Mouse (Mus musculus): ENCODE data around the gene Ftl1. TPM values are rescaled to one million over a fixed set of nuclear protein-coding genes. Genes with fewer than 3 reads are reported as not detected.

Gene Ftl1
- total and polyA plus RNA-seq, 2 experiments from 2014 or later: 2,541 to 5,542 TPM

- no peak for TF ChIP-seq CTCF (IDR thresholded peaks at IDR 0.05; ENCODE audit: low read depth)
- no peak overlapping the region for H3K4me3 ChIP-seq (ENCODE audit: low read depth, low read length)
- H3K4me1 ChIP-seq (ENCODE audit: insufficient read depth): peaks cover 10% of the 10 kb centered on the region; the same call in 1 of the 2 replicates
- no peak overlapping the region for H3K4me2 ChIP-seq (ENCODE audit: low read depth)
- no peak for ATAC-seq
- WGBS: 89% methylated on average over 15 of the region's 15 CpGs
- peaks cover 29% of the 10 kb centered on the region for H3K36me3 ChIP-seq (ENCODE audit: insufficient read depth)
- no peaks in the 10 kb centered on the region for H3K27me3 ChIP-seq (ENCODE audit: insufficient read depth, low read length)
- no peak for DNase-seq
- no peak overlapping the region for H3K27ac ChIP-seq (ENCODE audit: low read depth, low read length)
- no peak overlapping the region for H3K9ac ChIP-seq
- H3K9me3 ChIP-seq (ENCODE audit: low read length): no peaks in the 10 kb centered on the region
Observed at GRCm38 (mm10) chr7:45454971-45455370, 4.7 kb downstream of the Ftl1 start.

GRCm38 (mm10) chr7:45451344-45451982, 8.2 kb downstream of the Ftl1 start:
- H3K9ac ChIP-seq: no peak overlapping the region
- peak; percentile 90 for ATAC-seq
- peak; percentile 81 for TF ChIP-seq CTCF (IDR thresholded peaks at IDR 0.05; ENCODE audit: low read depth)
- H3K27ac ChIP-seq (ENCODE audit: low read depth, low read length): peak overlapping the region; percentile 62
- 0 out of 2 replicates have a peak overlapping the region, but pooled peaks have one; percentile 5 for H3K4me3 ChIP-seq (ENCODE audit: low read depth, low read length)
- no peak overlapping the region for H3K4me2 ChIP-seq (ENCODE audit: low read depth)
- 53% methylated on average over 23 of the region's 23 CpGs for WGBS
- no peaks in the 10 kb centered on the region; the same call in 1 of the 2 replicates for H3K4me1 ChIP-seq (ENCODE audit: insufficient read depth)
- peaks cover 23% of the 10 kb centered on the region; the same call in 1 of the 2 replicates for H3K36me3 ChIP-seq (ENCODE audit: insufficient read depth)
- H3K27me3 ChIP-seq (ENCODE audit: insufficient read depth, low read length): no peaks in the 10 kb centered on the region
- no peaks in the 10 kb centered on the region for H3K9me3 ChIP-seq (ENCODE audit: low read length)
- peak; percentile 85 for DNase-seq

DNA sequence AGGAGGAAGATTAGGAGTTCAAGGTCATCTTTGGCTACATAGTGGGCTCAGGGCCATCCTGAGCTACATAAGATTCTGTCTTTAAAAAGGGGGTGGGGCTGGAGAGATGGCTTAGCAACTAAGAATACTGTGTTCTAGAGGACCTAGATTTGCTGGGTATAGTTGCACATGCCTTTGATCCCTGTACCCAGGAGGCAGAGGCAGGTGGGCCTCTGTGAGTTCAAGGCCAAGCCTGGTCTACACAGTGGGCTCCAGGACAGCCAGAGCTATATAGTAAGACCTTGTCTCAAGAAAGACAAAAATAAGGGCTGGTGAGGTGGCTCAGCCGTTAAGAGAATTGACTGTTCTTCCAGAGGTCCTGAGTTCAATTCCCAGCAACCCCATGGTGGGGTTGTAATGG, 9.7 kb downstream of the Ftl1 start:
- DNase-seq (no peak), ATAC-seq (no peak)
- no peaks in the 10 kb centered on the region for H3K4me1 ChIP-seq (ENCODE audit: insufficient read depth)
- no peak overlapping the region for H3K4me2 ChIP-seq (ENCODE audit: low read depth)
- H3K9me3 ChIP-seq (ENCODE audit: low read length): no peaks in the 10 kb centered on the region
- H3K9ac ChIP-seq: no peak overlapping the region
- H3K27ac ChIP-seq (ENCODE audit: low read depth, low read length): no peak overlapping the region
- H3K27me3 ChIP-seq (ENCODE audit: insufficient read depth, low read length): no peaks in the 10 kb centered on the region
- WGBS: 90% methylated on average over 1 of the region's 1 CpGs
- H3K4me3 ChIP-seq (ENCODE audit: low read depth, low read length): no peak overlapping the region
- peaks cover 15% of the 10 kb centered on the region; the same call in 1 of the 2 replicates for H3K36me3 ChIP-seq (ENCODE audit: insufficient read depth)
- TF ChIP-seq CTCF (IDR thresholded peaks at IDR 0.05; ENCODE audit: low read depth): no peak

- Histone ChIP-seq H3K36me3 (ENCODE audit: insufficient read depth) (peaks cover 25% of the 10 kb centered on the region), H3K4me1 (ENCODE audit: insufficient read depth) (no peaks in the 10 kb centered on the region), H3K4me3 (ENCODE audit: low read depth, low read length) (no peak overlapping the region), H3K9me3 (ENCODE audit: low read length) (no peaks in the 10 kb centered on the region), H3K9ac (no peak overlapping the region), H3K27me3 (ENCODE audit: insufficient read depth, low read length) (no peaks in the 10 kb centered on the region), H3K27ac (ENCODE audit: low read depth, low read length) (no peak overlapping the region), H3K4me2 (ENCODE audit: low read depth) (no peak overlapping the region)
- TF ChIP-seq CTCF (IDR thresholded peaks at IDR 0.05; ENCODE audit: low read depth): peak; percentile 55
- 43% methylated on average over 11 of the region's 11 CpGs for WGBS
- ATAC-seq: peak; percentile 66
- DNase-seq: peak; percentile 33
Observed at GRCm38 (mm10) chr7:45447325-45447990, 12.2 kb downstream of the Ftl1 start.

DNA sequence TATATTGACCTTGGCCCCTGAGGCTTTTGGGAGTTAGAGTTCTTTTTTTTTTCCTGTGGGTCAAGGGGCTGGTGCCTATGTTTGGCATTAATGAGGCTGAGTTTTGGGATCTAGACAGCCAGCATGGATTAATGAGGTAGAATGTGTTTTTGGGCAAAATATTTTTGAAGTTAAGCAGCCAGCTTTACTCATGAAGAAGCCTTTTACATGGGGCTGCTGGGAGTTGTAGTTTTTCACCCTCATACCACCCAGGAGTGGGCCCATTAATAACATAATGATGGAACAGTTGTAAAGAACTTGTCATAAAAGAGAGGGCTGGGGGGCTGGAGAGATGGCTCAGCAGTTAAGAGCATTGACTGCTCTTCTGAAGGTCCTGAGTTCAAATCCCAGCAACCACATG, 13.1 kb downstream of the Ftl1 start:
- ATAC-seq (no peak), DNase-seq (no peak)
- Histone ChIP-seq H3K27ac (ENCODE audit: low read depth, low read length) (no peak overlapping the region), H3K4me3 (ENCODE audit: low read depth, low read length) (no peak overlapping the region), H3K36me3 (ENCODE audit: insufficient read depth) (peaks cover 22% of the 10 kb centered on the region), H3K9me3 (ENCODE audit: low read length) (no peaks in the 10 kb centered on the region), H3K9ac (no peak overlapping the region), H3K27me3 (ENCODE audit: insufficient read depth, low read length) (no peaks in the 10 kb centered on the region), H3K4me2 (ENCODE audit: low read depth) (no peak overlapping the region), H3K4me1 (ENCODE audit: insufficient read depth) (no peaks in the 10 kb centered on the region)
- no peak for TF ChIP-seq CTCF (IDR thresholded peaks at IDR 0.05; ENCODE audit: low read depth)

GRCm38 (mm10) chr7:45443526-45444420, 15.9 kb downstream of the Ftl1 start:
- WGBS: 91% methylated on average over 22 of the region's 22 CpGs
- Histone ChIP-seq H3K27me3 (ENCODE audit: insufficient read depth, low read length) (no peaks in the 10 kb centered on the region), H3K9me3 (ENCODE audit: low read length) (no peaks in the 10 kb centered on the region), H3K4me1 (ENCODE audit: insufficient read depth) (no peaks in the 10 kb centered on the region), H3K36me3 (ENCODE audit: insufficient read depth) (peaks cover 18% of the 10 kb centered on the region), H3K4me3 (ENCODE audit: low read depth, low read length) (no peak overlapping the region), H3K9ac (no peak overlapping the region), H3K4me2 (ENCODE audit: low read depth) (no peak overlapping the region), H3K27ac (ENCODE audit: low read depth, low read length) (no peak overlapping the region)
- no peak for TF ChIP-seq CTCF (IDR thresholded peaks at IDR 0.05; ENCODE audit: low read depth)
- ATAC-seq (no peak), DNase-seq (no peak)
